Mouse (Mus musculus): ENCODE measurements around the gene Lypd6.

Lypd6 gene

GRCm38 (mm10) chr2:50179164-50179563 is 112.9 kb downstream of the Lypd6 start:
- DNase-seq, result no peak

- no peak for DNase-seq
Observed at GRCm38 (mm10) chr2:50180423-50180822, 114.2 kb downstream of the Lypd6 start.

- no peak for DNase-seq
Observed at GRCm38 (mm10) chr2:50181332-50181731, 115.1 kb downstream of the Lypd6 start.

GRCm38 (mm10) chr2:50186711-50187405 is 120.6 kb downstream of the Lypd6 start:
- DNase-seq, result peak; percentile 24

- no peak for DNase-seq
Observed at GRCm38 (mm10) chr2:50188856-50189255, 122.6 kb downstream of the Lypd6 start.

- peak; percentile 21 for DNase-seq
Observed at GRCm38 (mm10) chr2:50196681-50197080, 130.5 kb downstream of the Lypd6 start.

- no peak for DNase-seq
Observed at GRCm38 (mm10) chr2:50197801-50198200, 131.6 kb downstream of the Lypd6 start.

GRCm38 (mm10) chr2:50200541-50200940 is 134.3 kb downstream of the Lypd6 start:
- DNase-seq, result no peak

- DNase-seq, result no peak
Observed at GRCm38 (mm10) chr2:50220574-50220973, 154.3 kb downstream of the Lypd6 start.

- no peak for DNase-seq
Observed at GRCm38 (mm10) chr2:50225019-50225418, 158.8 kb downstream of the Lypd6 start.

- no peak for DNase-seq
Observed at GRCm38 (mm10) chr2:50233491-50233890, 167.3 kb downstream of the Lypd6 start.

Data from kidney, postnatal 14 days (tissue).